Comparison of ENCODE assay signal across 9 mouse cellular contexts in genomic region chr4:155200861-155201390, GRCm38 (mm10). TPM values are rescaled to one million over a fixed set of nuclear protein-coding genes. Genes with fewer than 3 reads are reported as not detected.
DNase-seq lines count a peak whose midpoint lies in the region; ATAC-seq and TF ChIP-seq lines count a peak whose summit lies in the region.
"Had no signal": no experiment of that assay in that cellular context is flagged by ENCODE, and none has a peak within 500 bp of the region (broad histone marks: within the 10 kb centered on the region; RNA-seq: fewer than 3 reads in every experiment).

No protein-coding gene starts in this region.

- ATAC-seq in liver, embryonic 15.5 days (ENCODE audit: insufficient read depth) = no peak
- ATAC-seq in forebrain, postnatal 0 days = no peak

- intact Hi-C loops in heart, adult 2 months (cut with DNase I) = loop anchor here (2.0 kb wide), 1 partner anchor 14 kb away; no protein-coding TSS in a partner anchor

- H3K27ac ChIP-seq in heart, adult 2 months = peak overlapping the region; percentile 48
- no peak overlapping the region for H3K27ac ChIP-seq in heart, embryonic 10.5 days
- H3K27ac ChIP-seq in thymus, adult 2 months (ENCODE audit: control insufficient read depth, insufficient read depth, low read length) = no peak overlapping the region; the same call in 1 of the 2 replicates
- peak overlapping the region; percentile 61 for H3K27ac ChIP-seq in liver, embryonic 15.5 days (replicated peaks)
- H3K27ac ChIP-seq in forebrain, postnatal 0 days (ENCODE audit: low read depth, low read length) = no peak overlapping the region

- H3K36me3 ChIP-seq in heart, adult 2 months (ENCODE audit: control insufficient read depth, insufficient read depth, low read length) = peaks cover 12% of the 10 kb centered on the region
- H3K36me3 ChIP-seq in heart, embryonic 10.5 days = no peaks in the 10 kb centered on the region
- no peaks in the 10 kb centered on the region for H3K36me3 ChIP-seq in thymus, adult 2 months (ENCODE audit: control insufficient read depth, insufficient read depth, low read length)
- H3K36me3 ChIP-seq in liver, embryonic 15.5 days (replicated peaks) = no peaks in the 10 kb centered on the region
- H3K36me3 ChIP-seq in forebrain, postnatal 0 days (ENCODE audit: insufficient read depth) = no peaks in the 10 kb centered on the region

- no peak overlapping the region for H3K4me3 ChIP-seq in heart, adult 2 months
- no peak overlapping the region for H3K4me3 ChIP-seq in heart, embryonic 10.5 days
- no peak overlapping the region for H3K4me3 ChIP-seq in thymus, adult 2 months (ENCODE audit: control insufficient read depth, insufficient read depth, low read length)
- no peak overlapping the region for H3K4me3 ChIP-seq in liver, embryonic 15.5 days (replicated peaks)
- no peak overlapping the region for H3K4me3 ChIP-seq in forebrain, postnatal 0 days (ENCODE audit: low read depth, low read length)

- TF ChIP-seq CTCF in heart, adult 2 months (IDR thresholded peaks at IDR 0.05) = no peak
- TF ChIP-seq CTCF in thymus, adult 2 months (IDR thresholded peaks at IDR 0.05; ENCODE audit: borderline replicate concordance, control insufficient read depth, extremely low read depth, insufficient read depth, low read length, poor library complexity) = no peak
- no peak for TF ChIP-seq CTCF in forebrain, postnatal 0 days (IDR thresholded peaks at IDR 0.05; ENCODE audit: low read depth)

- TF ChIP-seq EP300 in heart, adult 2 months (IDR thresholded peaks at IDR 0.05; ENCODE audit: insufficient read depth, low read depth, low read length) = no peak

- no peak for DNase-seq in heart, adult 2 months
- DNase-seq in heart, embryonic 10.5 days (ENCODE audit: low spot score) = no peak
- DNase-seq in thymus, adult 2 months = peak; percentile 54
- no peak for DNase-seq in thymus, postnatal 4 days
- DNase-seq in thymus, postnatal 25 days = peak; percentile 57
- DNase-seq in forebrain, postnatal 0 days = no peak
- DNase-seq in layer of hippocampus, adult 8-10 months (ENCODE audit: low spot score in 2 of 2) = no peak
- DNase-seq: kidney, adult 11 months had no signal

- H3K79me2 ChIP-seq in heart, adult 2 months (replicated peaks; ENCODE audit: control insufficient read depth, insufficient read depth, low read length) = peaks cover 5% of the 10 kb centered on the region

- H3K4me1 ChIP-seq in heart, adult 2 months (ENCODE audit: control insufficient read depth, insufficient read depth, low read length) = peaks cover 49% of the 10 kb centered on the region
- H3K4me1 ChIP-seq in heart, embryonic 10.5 days = peaks cover 89% of the 10 kb centered on the region
- peaks cover 49% of the 10 kb centered on the region for H3K4me1 ChIP-seq in thymus, adult 2 months (replicated peaks; ENCODE audit: control insufficient read depth, insufficient read depth, low read length)
- peaks cover 80% of the 10 kb centered on the region for H3K4me1 ChIP-seq in liver, embryonic 15.5 days (replicated peaks)
- peaks cover 3% of the 10 kb centered on the region; the same call in 1 of the 2 replicates for H3K4me1 ChIP-seq in forebrain, postnatal 0 days (ENCODE audit: insufficient read depth)

- no peaks in the 10 kb centered on the region for H3K9me3 ChIP-seq in heart, embryonic 10.5 days
- H3K9me3 ChIP-seq in liver, embryonic 15.5 days (replicated peaks) = no peaks in the 10 kb centered on the region
- no peaks in the 10 kb centered on the region for H3K9me3 ChIP-seq in forebrain, postnatal 0 days (ENCODE audit: low read length)

- TF ChIP-seq POLR2A in heart, adult 2 months (IDR thresholded peaks at IDR 0.05; ENCODE audit: insufficient read depth, low read depth, low read length) = no peak
- TF ChIP-seq POLR2A in thymus, adult 2 months (IDR thresholded peaks at IDR 0.05; ENCODE audit: control insufficient read depth, extremely low read depth, insufficient read depth, low read length, poor library complexity) = no peak

- H3K9ac ChIP-seq in heart, adult 2 months (ENCODE audit: low read depth, low read length) = no peak overlapping the region
- H3K9ac ChIP-seq in liver, embryonic 15.5 days = no peak overlapping the region
- no peak overlapping the region for H3K9ac ChIP-seq in forebrain, postnatal 0 days

- no peak overlapping the region for H3K4me2 ChIP-seq in liver, embryonic 15.5 days
- H3K4me2 ChIP-seq in forebrain, postnatal 0 days (ENCODE audit: low read depth) = no peak overlapping the region

- WGBS in heart, adult 2 months = 38% methylated on average over 3 of the region's 3 CpGs
- 78% methylated on average over 3 of the region's 3 CpGs for WGBS in heart, embryonic 10.5 days
- WGBS in thymus, adult 2 months = 1% methylated on average over 3 of the region's 3 CpGs
- 29% methylated on average over 3 of the region's 3 CpGs for WGBS in liver, embryonic 15.5 days (ENCODE audit: insufficient replicate concordance)
- 83% methylated on average over 3 of the region's 3 CpGs for WGBS in forebrain, postnatal 0 days

- H3K27me3 ChIP-seq in heart, adult 2 months (ENCODE audit: control insufficient read depth, insufficient read depth, low read length) = no peaks in the 10 kb centered on the region
- no peaks in the 10 kb centered on the region for H3K27me3 ChIP-seq in heart, embryonic 10.5 days (ENCODE audit: insufficient read depth, poor library complexity, severe bottlenecking)
- no peaks in the 10 kb centered on the region for H3K27me3 ChIP-seq in thymus, adult 2 months (ENCODE audit: control insufficient read depth, insufficient read depth, low read length)
- H3K27me3 ChIP-seq in liver, embryonic 15.5 days = no peaks in the 10 kb centered on the region
- no peaks in the 10 kb centered on the region for H3K27me3 ChIP-seq in forebrain, postnatal 0 days (ENCODE audit: insufficient read depth, low read length)

RNA-seq across cellular contexts. Expression of gene Ski, which starts 21.5 kb away (rescaled TPM):
- total RNA-seq in heart, adult 2 months (2021) = 10 to 100 TPM; 56.7 to 56.8 TPM
- 34.9 and 46.0 TPM in 2 replicates for polyA plus RNA-seq in heart, adult 2 months (2012; rRNA removed)
- polyA plus RNA-seq in heart, embryonic 10.5 days (2016; fragmentation: Nextera tagmentation; extraction: Ambion mirVana) = 7.5 and 11.3 TPM in 2 replicates
- polyA plus RNA-seq in thymus, adult 2 months (2012; rRNA removed) = 70.5 and 79.5 TPM in 2 replicates
- polyA plus RNA-seq in liver, embryonic 15.5 days (2015; fragmentation: Nextera tagmentation; extraction: Ambion mirVana) = 2.1 and 2.6 TPM in 2 replicates
- 66.9 and 68.7 TPM in 2 replicates for total RNA-seq in forebrain, postnatal 0 days (2014; rRNA removed)
- 11.7 and 12.2 TPM in 2 replicates for polyA plus RNA-seq in forebrain, postnatal 0 days (2015; fragmentation: Nextera tagmentation; extraction: Ambion mirVana)
- 100 to 1,000 TPM; 122 to 130 (median 125) TPM for total RNA-seq in layer of hippocampus, adult 8-10 months (2022)

RNA-seq across cellular contexts. Expression of gene Faap20, which starts 48.7 kb away (rescaled TPM):
- total RNA-seq in heart, adult 2 months (2021) = 10 to 100 TPM; 14.4 to 16.7 TPM
- 26.7 and 30.3 TPM in 2 replicates for polyA plus RNA-seq in heart, adult 2 months (2012; rRNA removed)
- 77.0 and 87.4 TPM in 2 replicates for polyA plus RNA-seq in heart, embryonic 10.5 days (2016; fragmentation: Nextera tagmentation; extraction: Ambion mirVana)
- polyA plus RNA-seq in thymus, adult 2 months (2012; rRNA removed) = 85.7 and 91.3 TPM in 2 replicates
- polyA plus RNA-seq in liver, embryonic 15.5 days (2015; fragmentation: Nextera tagmentation; extraction: Ambion mirVana) = 18.2 and 19.7 TPM in 2 replicates
- 48.7 and 51.8 TPM in 2 replicates for total RNA-seq in forebrain, postnatal 0 days (2014; rRNA removed)
- 59.9 and 60.7 TPM in 2 replicates for polyA plus RNA-seq in forebrain, postnatal 0 days (2015; fragmentation: Nextera tagmentation; extraction: Ambion mirVana)
- total RNA-seq in layer of hippocampus, adult 8-10 months (2022) = 10 to 100 TPM; 24.1 to 35.0 (median 31.4) TPM

Comparison
In these comparisons a context has a peak if more than half of its experiments do, and no peak if none do; other contexts are left out.
1. DNase-seq: peak in thymus, adult 2 months (single experiment) and thymus, postnatal 25 days (single experiment); none in heart, adult 2 months (0 of 2), heart, embryonic 10.5 days (single experiment), thymus, postnatal 4 days (single experiment), forebrain, postnatal 0 days (single experiment) and layer of hippocampus, adult 8-10 months (0 of 2).
2. H3K27ac ChIP-seq: peak in heart, adult 2 months (single experiment) and liver, embryonic 15.5 days (single experiment); none in heart, embryonic 10.5 days (single experiment), thymus, adult 2 months (single experiment) and forebrain, postnatal 0 days (single experiment).